Mouse (Mus musculus): ENCODE results near the gene Mindy2.

Mindy2 gene

DNA sequence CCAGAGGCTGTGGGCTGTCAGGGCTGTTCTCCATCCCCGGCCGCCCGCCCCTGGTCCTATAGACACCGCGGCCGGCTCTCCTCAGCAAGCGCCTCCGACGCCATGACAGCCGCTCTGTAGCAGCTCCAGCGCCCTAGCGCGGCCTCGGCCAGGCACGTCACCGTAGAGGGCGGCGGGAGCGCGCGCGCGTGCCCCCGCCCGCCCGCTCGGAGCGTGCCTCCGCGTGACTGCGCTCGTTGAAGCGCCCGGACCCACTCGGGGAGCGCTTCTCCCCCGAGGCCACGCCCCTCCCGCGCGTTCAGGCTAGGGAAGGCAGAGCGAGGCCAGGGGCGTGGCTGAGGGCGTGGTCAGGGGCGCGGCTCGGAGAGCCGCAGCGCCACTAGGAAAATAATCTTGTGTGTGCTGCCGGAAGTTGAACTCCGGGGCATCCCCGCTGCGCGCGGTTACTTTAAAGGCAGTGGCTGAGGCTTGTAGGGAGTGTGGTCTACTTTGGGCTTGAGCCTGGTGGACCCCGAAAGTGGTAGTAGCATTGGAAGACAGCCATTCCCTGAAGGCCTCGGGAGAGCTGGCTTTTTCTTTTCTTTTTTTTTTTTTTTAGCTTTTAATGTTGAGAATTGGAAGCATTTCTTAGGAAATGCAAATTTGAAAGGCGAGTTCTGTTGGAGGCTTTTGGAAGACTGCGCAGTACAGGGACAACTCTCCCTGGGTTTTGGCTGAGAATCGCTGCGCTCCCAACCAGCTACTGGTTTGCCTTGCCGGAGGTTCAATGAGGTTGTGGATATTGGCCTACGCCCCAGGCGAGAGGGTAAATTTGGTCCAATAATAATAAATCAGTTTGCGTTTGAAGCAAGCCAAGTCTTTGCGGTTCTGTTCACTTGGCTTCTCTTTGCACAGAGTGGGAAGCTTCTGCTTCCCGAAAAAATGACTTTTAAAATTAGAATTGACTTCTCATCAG lies at the start of gene Mindy2:
Mindy2 (minus strand) TSS at position 162 of the 955 bp plus-strand sequence.
- peak; percentile 94 for DNase-seq (ENCODE audit: low read depth, low spot score)

DNA sequence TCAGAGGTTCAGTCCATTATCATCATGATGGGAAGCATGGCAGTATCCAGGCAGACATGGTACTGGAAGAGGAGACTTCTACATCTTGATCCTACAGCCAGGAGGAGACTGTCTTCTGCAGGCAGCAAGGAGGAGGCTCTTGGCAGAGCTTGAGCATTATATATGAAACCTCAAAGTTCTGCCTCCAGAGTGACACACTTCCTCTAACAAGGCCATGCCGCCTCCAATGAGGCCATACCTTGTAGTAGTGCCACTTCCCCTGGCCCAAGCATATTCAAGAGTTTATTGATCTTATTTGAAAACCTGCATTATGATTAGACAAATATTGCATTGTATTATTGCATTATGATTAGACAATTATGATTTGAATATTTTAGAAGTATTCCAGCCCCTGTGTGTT lies 49.5 kb upstream of the Mindy2 start:
- DNase-seq (ENCODE audit: low read depth, low spot score), result no peak

DNA sequence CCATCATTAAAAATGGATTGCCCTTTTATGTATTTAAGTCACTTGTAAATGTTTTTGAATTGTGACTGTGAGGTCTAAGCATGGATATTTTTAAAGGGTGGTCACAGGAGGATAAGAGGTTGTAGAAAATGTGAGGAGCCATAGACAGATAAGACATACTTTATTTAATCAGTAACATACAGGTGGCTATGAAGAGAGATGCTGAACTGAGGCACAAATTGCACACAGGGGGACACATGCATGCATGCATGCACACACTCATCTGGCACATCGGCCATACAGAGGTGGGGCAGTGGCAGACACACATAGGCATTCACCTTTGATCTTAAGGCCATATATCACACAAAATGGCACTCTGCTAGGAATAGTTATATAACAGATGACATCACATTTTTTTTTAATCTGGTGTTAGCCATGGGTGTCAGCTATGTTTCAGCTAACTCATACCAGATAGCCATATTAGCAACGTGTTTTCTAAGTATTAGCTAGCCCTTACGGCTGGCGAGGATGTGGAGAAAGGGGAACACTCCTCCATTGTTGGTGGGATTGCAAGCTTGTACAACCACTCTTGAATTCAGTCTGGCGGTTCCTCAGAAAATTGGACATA lies 46.7 kb upstream of the Mindy2 start:
- DNase-seq (ENCODE audit: low read depth, low spot score), result no peak

DNA sequence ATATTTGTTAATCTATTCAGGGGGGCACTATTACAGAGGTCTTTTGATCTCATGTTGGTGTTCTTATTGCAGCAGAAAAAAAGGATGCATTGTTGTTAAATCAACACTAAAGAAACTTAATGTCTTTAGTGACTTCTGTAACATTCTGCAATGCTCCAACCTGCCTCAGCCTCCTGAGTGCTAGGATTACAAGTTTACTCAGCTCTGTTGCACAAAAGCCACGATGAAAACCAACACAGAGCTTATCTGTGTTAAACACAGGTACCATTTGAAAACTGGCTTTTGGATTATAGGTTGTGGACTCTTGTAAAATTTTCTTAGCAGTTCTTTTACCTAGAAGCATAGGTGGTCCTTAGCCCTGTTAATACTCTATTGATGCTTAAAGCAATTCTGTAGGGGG lies 41.1 kb upstream of the Mindy2 start:
- no peak for DNase-seq (ENCODE audit: low read depth, low spot score)

DNA sequence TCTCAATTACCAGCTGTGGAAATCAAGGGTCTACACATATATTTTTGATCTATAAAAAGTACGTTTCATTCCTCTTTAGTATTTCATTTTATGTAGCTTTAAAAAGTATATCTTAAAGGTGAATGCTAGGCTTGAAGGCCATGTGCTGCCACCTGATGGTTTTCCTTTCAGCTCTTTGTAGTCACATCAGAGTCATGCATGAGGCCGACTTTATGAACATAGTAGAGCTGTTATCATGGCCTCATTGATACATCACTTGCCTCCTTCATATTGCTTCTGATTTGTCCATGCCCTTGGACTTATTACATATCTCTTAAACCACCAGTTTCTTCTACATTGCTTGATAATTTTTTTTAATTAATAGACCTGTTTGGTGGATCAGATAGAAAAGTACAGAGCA lies 38.7 kb upstream of the Mindy2 start:
- no peak for DNase-seq (ENCODE audit: low read depth, low spot score)

DNA sequence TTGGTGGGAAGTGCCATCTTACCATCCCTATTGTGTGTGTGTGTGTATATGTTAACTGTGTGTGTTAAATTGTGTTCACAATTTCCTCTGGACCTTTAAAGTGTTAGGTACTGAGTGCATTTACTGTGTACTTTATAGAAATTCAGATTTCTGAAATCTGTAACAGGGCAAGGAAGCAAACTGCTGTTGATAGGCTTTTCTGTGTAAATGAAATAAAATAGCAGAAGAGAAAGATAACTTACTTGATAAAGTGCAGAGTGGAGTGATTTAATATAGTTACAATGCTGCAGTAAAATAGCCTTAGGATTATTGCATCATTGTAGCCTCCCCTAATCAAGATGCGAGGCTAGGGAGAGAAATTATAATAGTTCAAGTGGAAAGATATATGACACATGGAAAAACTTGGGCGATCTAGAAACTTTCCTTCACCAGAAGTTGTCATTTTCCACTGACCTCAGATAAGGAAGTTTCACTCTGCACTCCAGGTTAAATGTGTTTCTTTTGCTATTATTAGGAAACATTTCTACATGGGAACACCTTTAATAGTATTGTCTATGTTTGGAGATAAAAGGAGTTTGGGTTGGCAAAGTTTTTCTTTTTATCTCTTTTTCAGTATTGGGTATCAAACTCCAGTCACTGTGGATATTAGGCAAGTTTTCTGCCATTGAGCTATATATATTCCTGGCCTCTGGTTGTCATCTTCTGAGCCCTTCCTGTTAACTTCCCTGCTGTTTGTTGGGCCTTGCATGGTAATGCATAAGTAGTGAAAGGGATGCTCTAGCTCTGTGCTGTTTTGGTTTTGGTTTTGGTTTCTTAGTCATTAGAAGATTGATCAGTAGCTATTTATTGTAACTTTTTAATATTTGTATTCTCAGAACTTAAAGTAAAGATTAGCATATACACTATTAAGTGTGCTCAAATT lies 35.1 kb upstream of the Mindy2 start:
- no peak for DNase-seq (ENCODE audit: low read depth, low spot score)

DNA sequence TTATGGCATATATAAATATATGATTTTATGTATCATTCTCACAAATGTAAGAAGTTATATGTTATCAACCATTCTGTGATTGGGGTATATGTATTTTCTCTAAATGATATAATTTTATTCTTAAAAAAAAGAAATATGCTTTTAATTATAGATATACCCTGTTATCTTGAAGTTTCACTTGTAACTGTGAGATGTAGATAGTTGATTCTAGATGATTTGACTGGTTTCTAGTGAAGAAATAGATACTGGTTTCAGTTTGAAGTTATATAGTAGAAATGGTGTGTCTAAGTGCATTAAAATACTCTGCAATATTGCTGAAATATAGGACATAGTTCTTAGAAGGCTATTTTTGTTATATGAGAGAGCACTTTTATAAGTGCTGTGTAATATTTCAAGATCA lies 33.6 kb upstream of the Mindy2 start:
- no peak for DNase-seq (ENCODE audit: low read depth, low spot score)

DNA sequence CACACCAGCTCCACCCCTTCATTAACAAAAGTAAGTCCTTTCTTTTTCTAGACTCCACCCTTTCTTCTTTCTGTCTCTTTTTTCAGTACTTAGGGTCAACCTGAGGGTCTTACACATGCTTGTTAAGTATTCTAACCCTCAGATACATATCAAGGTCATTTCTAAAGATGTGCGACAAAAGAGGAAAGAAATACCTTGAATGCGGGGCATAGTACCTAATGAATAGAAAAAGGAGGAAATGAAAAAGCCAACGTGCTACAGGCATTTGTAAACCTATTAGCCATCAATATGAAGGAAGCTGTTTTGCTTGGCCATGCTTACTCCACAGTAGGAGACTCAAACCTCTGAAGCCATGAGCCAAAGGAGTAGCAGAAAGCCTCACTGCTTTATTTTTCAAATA lies 33.0 kb upstream of the Mindy2 start:
- no peak for DNase-seq (ENCODE audit: low read depth, low spot score)

DNA sequence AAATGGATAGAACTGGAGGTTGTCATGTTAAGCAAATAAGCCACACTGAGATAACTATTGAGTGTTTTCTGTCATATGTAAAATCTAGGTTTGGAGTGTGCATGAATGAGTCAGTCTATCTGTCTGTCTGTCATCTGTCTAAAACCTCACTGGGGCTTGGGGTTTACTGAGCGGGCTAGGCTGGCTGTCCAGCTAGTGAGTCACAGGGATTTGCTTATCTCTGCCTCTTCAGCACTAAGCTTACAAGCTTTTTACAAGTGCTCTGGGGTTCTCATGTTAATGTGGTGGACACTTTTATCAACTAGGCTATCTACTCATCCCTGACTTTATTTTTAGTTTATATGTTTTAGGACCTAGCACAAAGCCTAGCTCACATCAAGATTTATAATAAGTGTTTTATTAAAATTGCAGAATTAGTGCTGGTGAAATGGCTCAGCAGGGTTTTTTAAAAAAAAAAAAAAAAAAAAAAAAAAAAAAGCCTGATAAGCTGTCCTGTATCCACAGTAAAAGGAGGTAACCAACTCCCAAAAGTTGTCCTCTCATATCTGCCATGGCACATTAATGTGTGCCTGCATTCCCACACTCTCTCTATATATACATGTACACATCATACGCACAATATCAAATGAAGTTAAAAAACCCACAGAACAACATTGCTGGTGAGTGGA lies 31.5 kb upstream of the Mindy2 start:
- DNase-seq (ENCODE audit: low read depth, low spot score), result no peak

DNA sequence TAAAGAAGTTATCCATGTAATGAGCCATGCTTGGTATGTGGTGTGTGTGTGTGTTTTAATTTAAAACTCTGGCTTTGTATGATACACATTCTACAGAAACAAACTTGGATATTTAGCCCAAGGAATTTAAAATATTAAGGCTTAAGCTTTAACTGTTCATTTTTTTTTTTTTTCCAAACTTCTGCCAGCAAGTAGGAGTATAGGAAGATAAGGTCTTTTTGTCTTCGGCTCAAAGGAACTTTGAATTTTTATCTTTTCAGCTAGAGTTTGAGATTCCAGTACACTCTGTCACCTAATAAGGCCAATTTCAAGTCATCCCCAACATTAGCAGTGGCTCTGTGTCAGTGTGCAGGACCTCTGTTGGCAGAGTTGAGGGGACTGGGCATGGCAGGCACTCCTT lies 25.2 kb upstream of the Mindy2 start:
- no peak for DNase-seq (ENCODE audit: low read depth, low spot score)

DNA sequence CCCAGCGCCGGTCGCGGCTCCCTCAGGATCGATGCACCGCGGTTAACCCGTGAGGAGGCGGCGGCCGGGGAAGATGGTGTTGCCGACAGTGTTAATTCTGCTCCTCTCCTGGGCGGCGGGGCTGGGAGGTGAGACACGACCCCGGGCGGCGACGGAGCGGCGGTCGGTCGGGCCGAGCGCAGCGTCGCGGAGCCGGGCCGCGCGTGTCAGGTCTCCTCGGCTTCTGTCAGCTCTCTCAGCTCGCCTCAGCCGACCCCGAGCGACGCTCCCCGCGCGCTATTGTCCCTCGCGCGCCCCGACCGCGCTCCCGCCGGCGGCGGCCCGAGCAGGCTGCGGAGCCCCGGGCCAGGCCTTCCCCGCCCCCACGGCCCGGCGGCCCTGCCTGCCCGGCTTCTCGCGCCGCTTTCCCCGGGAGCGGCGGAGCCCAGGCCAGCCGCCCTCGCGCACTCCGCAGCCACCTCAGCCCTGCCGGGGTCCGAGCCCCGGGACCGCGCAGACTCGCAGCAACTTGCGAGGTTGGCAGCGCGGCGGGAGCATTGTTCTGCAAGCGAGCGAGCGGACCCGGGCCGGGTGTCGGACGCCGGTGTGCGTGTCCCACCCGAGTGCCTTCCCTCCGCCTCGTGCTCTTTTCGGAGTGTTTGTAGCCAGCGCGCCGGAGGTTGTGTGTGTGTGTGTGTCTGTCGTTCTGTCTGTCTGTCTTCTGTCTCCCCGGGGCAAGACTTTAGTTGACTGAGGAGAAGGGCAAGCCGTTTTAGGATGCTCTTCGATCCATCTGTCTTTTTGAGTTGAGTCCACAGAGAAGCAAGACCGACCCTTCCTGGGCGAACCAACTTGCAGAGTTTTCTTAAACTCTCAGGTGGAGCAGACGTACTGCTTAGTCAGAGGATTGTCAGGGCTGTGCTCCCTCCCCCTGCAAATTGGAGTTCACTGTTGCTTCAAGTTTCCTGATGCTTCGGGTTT lies 22.4 kb upstream of the Mindy2 start:
- DNase-seq (ENCODE audit: low read depth, low spot score), result no peak

DNA sequence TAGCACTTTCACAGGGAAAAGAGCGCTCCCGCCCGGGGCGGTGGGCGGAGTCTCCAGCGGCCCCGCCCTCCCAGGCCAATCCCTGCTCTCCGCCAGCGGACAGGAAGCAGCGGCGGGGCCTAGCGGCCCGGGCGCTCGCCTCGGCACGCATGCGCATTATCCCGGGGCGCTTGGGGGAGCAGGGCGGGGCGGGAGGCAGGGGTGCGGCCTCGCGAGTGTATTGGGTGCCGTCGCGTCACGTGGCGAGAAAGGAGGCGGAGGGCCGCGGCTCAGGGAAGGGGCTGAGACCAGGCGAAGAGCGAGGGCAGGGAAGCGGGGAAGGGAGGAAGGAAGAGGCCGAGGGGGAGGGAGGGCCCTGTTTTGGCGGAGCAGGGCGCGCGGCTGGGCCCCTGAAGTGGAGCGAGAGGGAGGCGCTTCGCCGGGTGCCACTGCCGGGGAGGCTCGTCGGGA lies 21.7 kb upstream of the Mindy2 start, which contains the start of gene Adam10:
Adam10 (plus strand) TSS at position 316 of the 450 bp plus-strand sequence.
- peak; percentile 96 for DNase-seq (ENCODE audit: low read depth, low spot score)

DNA sequence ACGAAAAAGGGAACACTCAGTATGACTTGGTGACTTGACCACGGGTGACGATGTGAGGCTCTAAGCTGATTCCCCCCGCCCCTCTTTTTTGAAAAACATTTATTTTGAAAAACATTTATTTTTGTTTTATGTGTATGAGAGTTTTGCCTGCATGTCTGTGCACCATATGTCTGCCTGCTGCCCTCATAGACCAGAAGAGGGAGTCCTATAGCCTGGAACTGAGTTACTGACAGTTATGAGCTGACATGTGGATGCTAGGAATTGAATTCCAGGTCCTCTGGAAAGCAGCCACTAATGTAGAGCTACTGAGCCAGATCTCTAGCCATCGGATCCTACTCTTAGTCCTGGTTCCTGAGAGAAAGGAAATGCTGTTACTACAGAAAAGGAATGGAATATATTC lies 19.0 kb upstream of the Mindy2 start:
- no peak for DNase-seq (ENCODE audit: low read depth, low spot score)

DNA sequence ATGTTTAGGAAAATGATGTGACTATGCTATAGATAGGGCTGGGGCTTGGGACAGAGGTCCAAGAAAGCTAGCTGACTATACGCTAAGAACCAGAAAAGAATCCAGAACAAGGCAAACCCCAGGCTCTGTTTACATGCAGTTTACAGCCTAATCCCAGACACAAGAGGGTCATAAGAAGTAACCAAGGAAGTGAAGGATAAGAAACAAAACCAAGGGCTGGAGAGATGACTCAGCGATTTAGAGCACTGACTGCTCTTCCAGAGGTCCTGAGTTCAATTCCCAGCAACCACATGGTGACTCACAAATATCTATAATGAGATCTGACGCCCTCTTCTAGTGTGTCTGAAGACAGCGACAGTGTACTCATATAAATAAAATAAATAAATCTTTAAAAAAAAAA lies 18.1 kb upstream of the Mindy2 start:
- DNase-seq (ENCODE audit: low read depth, low spot score), result no peak

DNA sequence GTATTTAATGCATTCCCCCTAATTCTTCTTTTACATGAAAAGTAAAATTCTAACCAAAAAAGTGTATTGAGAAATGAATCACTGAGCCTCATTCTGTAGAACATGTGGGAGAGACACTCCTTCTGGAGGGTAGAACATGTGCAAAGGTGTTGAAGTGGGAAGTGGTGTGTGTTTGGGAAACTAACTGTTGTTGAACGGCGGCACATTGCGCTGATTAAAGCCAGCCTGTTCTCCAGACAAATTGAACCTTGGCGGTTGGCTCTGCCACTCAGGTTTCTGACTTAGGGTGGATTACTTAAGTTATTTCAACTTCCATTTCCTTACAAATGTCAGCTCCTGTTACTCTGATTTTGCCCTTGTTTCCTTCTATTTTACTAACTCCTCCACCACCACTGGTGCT lies 16.7 kb upstream of the Mindy2 start:
- no peak for DNase-seq (ENCODE audit: low read depth, low spot score)

DNA sequence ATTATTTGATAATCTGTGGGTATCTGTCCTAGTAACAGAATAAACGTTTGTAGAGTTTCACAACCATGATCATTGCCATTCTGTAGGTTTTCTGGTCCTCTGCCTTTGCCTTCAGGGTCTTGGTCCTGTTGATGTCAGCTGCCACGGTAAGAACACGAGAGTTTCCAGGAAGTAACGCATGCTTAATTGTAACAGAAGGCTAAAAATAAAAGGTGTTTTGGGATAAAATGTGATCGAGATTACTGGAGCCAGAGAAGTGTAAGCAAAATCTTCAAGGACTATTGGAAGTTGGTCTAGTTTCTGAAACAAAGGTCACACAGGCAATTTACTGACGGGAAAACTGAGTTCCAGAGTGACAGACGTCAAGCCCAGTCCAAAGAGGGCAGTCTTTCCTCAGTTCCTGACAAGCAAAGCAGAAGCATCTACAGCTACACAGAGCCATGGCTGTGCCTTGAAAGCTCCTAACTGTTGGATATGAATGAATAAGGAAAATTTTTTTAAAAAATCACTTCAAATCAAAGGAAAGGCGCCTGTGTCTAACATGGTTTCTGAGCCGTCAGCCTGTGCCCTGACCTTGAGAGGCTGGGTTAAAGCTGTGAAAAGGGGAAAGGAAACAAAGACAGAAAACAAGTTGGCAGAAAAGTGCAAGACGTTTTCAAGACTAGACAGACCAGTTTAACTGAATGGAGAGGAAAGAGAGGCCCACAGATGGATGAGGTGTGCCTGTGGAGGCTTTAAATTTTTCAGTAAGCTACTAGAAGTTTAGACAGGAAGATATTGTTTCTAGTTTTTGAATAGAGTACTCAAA lies 15.0 kb upstream of the Mindy2 start:
- no peak for DNase-seq (ENCODE audit: low read depth, low spot score)

DNA sequence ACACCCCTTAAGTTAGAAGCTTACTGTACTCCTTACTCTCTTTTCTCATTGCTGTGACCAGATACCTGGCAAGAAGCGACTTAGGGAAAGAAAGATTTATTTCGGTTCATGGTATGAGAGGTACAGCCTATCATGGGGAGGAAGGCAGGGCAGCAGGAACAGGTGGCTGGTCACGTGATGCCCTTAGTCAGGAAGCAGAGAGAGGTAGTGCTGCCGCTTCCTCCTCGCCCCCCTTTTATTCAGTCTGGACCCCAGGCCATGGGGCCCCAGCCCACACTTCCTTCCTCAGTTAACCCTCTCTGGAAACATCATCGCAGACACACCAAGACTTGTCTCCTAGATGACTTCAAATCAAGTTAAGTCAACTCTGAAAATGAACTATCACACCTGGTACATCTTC lies 14.3 kb upstream of the Mindy2 start:
- no peak for DNase-seq (ENCODE audit: low read depth, low spot score)

DNA sequence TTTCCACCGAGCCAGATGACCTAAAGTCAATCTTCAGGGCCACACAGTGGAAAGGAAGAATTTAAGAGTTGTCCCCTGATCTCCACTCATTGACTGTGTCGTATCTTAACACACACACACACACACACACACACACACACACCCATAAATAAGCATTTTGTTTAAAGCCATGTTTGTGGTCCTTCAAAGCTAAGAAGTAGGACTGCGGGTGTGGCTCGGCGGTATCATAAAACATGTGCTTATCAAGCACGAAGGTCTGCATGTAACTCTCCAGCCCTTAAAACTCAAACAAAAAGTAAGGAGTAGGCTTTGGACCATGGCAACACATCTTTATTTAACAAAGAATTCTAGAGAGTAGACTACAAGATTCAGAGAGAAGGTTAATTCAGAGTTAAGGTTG lies 13.4 kb upstream of the Mindy2 start:
- DNase-seq (ENCODE audit: low read depth, low spot score), result no peak

DNA sequence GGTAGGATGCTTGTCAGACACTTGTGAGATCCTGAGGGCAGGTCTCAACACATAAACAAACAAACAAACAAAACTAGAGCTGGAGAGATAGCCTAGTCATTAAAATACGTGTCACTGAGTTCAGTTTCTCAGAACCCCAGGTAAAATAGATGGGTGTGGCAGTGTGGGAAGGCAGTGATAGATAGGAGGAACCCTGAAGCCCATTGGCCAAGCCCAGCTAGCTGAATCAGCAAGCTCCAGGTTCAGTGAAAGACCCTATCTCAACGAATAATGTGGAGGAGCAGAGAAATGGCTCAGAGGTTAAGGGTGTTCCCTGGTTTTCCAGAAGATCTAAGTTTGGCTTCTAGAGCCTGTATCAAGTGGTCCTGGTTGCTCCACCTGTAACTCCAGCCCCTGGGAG lies 12.2 kb upstream of the Mindy2 start:
- no peak for DNase-seq (ENCODE audit: low read depth, low spot score)

All from brain, embryonic 18.5 days (tissue).